ENCODE assay signal across 8 mouse cellular contexts in genomic region chr7:130670358-130670757, GRCm38 (mm10).
DNase-seq lines count a peak whose midpoint lies in the region; ATAC-seq lines count a peak whose summit lies in the region.

No protein-coding gene starts in this region.

- H3K36me3 ChIP-seq in embryonic facial prominence, embryonic 11.5 days (replicated peaks; ENCODE audit: control insufficient read depth, insufficient read depth, low read depth, low read length) = no peaks in the 10 kb centered on the region

- H3K27ac ChIP-seq in embryonic facial prominence, embryonic 11.5 days (replicated peaks; ENCODE audit: low read depth, low read length) = peak overlapping the region; percentile 54

- no peaks in the 10 kb centered on the region for H3K9me3 ChIP-seq in embryonic facial prominence, embryonic 11.5 days (replicated peaks; ENCODE audit: control insufficient read depth, low read length)

- peak; percentile 83 for DNase-seq in MN1 (ENCODE audit: low spot score)
- peak; percentile 41 for DNase-seq in embryonic facial prominence, embryonic 11.5 days (ENCODE audit: low spot score)
- peak; percentile 58 for DNase-seq in heart, postnatal 4 days
- peak; percentile 52 to 65 for DNase-seq in lung, adult 18-20 months
- no peak for DNase-seq in thymus, adult 18-20 months
- no peak for DNase-seq in spleen, adult 18-20 months
- DNase-seq in adrenal gland, adult (ENCODE audit: inconsistent age in 2 of 2, low spot score in 1 of 2) = no peak

- H3K4me2 ChIP-seq in embryonic facial prominence, embryonic 11.5 days (ENCODE audit: low read depth, low read length) = no peak overlapping the region

- no peak overlapping the region for H3K9ac ChIP-seq in embryonic facial prominence, embryonic 11.5 days (replicated peaks; ENCODE audit: low read length)

- H3K4me3 ChIP-seq in embryonic facial prominence, embryonic 11.5 days (ENCODE audit: low read depth, low read length) = no peak overlapping the region

- no peak for ATAC-seq in embryonic facial prominence, embryonic 11.5 days (replicated peaks; ENCODE audit: insufficient number of reproducible peaks, low FRiP score, low TSS enrichment, low read depth)
- ATAC-seq in CD4-positive, CD25-positive, alpha-beta regulatory T cell, adult 4 months = no peak

- no peaks in the 10 kb centered on the region for H3K27me3 ChIP-seq in embryonic facial prominence, embryonic 11.5 days (ENCODE audit: control insufficient read depth, insufficient read depth, low read length)

- WGBS in embryonic facial prominence, embryonic 11.5 days = 42% methylated on average over 4 of the region's 4 CpGs

- H3K4me1 ChIP-seq in embryonic facial prominence, embryonic 11.5 days (ENCODE audit: control insufficient read depth, insufficient read depth, low read length) = peaks cover 14% of the 10 kb centered on the region

Comparison
In these comparisons a context has a peak if more than half of its experiments do, and no peak if none do; other contexts are left out.
1. DNase-seq: peak in MN1 (single experiment), embryonic facial prominence, embryonic 11.5 days (single experiment), heart, postnatal 4 days (single experiment) and lung, adult 18-20 months (2 of 2); none in thymus, adult 18-20 months (0 of 2), spleen, adult 18-20 months (0 of 2) and adrenal gland, adult (0 of 2).